Mouse (Mus musculus): ENCODE results near the gene Cfd. TPM values are rescaled to one million over a fixed set of nuclear protein-coding genes. Genes with fewer than 3 reads are reported as not detected.

Gene Cfd
- 0.37 TPM in 1 of 2 replicates, not detected in the other for polyA plus RNA-seq (2015; fragmentation: Nextera tagmentation; extraction: Ambion mirVana)

DNA sequence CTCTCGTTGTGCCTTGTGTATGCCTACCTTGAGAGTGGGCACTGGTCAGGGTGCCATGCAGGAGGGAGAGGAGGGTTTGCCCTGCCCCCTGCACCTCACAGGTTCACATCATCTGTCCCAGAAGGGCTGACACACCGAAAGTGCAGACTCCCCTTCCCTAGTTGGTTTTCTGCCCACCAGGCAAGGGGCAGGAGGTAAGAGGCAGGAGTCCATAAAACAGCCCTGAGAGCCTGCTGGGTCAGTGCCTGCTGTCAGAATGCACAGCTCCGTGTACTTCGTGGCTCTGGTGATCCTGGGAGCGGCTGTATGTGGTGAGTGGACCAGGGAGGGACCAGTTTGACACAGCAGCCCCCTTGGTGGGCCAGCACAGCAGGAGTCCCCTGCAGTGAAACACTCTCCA, at the start of gene Cfd:
Cfd (plus strand) TSS at position 184 of the 400 bp plus-strand sequence.

DNA sequence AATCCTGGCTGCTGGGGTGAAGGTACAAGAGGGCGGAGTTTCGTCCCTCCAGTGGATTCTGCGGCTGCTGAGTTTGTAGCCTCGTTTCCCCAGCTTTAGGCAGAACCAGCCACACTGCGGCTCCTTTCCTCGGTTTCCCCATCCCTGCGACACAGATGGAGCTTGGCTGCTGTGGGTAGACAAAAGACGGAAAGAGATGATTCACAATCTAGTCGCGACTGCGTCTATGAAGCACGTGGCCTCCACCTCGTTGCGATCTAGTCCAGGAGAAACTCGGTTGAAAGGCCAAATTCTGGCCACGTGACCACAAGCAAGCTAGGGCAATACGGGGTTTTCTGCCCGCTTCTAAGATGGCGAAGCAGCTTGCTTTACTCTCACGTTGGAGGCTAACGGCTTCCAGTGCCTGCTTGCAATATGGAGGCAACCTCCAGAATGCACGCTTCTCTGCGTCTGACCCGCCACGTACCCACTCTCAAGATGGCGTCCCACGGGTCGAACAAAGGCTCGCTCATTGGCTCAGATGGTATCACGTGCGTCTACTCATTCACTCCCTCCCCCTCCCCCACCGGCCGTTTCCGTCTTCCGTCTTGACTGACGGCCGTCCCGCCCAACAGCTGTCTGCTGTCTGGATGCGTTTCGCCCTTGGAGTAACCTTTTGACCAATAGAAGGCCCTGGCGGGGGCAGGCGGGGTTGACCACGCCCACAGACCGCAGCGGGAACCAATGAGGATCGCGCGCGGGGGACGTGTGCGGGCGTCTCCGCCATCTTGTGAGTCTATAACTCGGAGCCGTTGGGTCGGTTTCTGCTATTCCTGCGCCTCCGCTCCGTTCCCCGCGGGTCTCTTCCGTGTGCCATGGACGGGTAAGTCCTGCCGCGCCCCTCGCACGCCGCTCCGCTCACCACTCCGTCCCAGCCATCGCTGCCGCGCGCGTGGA, 36.5 kb upstream of the Cfd start, which contains the start of gene Ptbp1:
Ptbp1 (plus strand) TSS at position 568 of the 936 bp plus-strand sequence.

GRCm38 (mm10) chr10:79874290-79874862, 16.3 kb upstream of the Cfd start, which contains the start of the genes Prtn3 and Plppr3:
TSS of gene Prtn3 (plus strand) at chr10:79874476.
TSS of gene Plppr3 (minus strand) at chr10:79874634.

GRCm38 (mm10) chr10:79886054-79886453, 4.6 kb upstream of the Cfd start, which contains the start of gene Elane:
TSS of gene Elane (plus strand) at chr10:79886247.

DNA sequence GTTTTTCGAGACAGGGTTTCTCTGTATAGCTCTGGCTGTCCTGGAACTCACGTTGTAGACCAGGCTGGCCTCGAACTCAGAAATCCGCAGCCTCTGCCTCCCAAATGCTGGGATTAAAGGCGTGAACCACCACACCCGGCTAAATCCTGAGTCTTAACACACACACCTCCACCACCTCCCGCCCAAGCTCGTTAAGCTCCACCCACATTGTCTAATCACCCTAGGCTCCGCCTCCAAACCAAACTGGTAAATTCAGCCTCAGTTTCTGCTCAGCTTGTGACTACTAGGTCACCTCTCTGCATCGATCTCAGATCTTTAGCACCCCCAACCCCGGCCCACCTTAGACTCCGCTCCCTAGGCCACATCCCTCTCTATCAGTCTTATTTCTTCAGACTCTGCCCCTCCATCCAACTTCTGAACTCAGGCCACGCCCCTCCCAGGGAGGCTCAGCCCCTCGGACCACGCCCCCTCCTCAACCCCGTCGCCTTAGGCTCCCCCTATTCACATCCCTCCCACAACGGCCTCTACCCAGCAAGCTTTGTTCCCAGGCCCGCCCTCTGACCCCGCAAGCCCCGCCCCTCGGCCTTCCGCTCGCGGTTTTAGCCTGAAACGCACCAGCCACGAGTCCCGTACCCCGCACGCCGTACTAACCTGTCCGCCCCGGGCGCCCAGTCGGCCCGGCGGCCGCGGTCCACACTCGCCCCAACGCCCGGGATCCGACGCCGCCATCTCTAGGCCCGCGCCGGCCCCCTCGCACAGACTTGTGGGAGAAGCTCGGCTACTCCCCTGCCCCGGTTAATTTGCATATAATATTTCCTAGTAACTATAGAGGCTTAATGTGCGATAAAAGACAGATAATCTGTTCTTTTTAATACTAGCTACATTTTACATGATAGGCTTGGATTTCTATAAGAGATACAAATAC, 17.8 kb downstream of the Cfd start, which contains the start of gene Med16:
Med16 (minus strand) TSS at position 757 of the 925 bp plus-strand sequence.

DNA sequence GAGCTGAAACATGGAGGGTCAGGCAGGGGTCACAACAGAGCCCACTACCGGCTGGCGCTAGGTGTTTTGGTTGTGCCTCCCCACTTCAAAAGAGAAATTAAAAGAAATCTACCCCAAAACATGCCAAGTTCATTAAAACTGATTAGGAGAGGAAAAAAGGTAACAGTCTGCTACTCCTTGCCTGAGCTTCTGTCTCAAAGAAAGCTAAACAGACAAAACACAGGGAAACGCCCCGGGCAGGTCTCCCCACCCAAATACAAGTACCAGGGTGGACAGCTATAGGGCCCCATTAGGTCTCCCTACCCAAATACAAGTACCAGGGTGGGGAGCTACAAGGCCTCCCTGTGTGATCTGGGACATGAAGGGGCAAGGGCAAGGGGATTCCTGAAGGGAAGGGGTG, 19.9 kb downstream of the Cfd start, which contains the start of gene Gm26602:
Gm26602 (plus strand) TSS at position 301 of the 400 bp plus-strand sequence.

DNA sequence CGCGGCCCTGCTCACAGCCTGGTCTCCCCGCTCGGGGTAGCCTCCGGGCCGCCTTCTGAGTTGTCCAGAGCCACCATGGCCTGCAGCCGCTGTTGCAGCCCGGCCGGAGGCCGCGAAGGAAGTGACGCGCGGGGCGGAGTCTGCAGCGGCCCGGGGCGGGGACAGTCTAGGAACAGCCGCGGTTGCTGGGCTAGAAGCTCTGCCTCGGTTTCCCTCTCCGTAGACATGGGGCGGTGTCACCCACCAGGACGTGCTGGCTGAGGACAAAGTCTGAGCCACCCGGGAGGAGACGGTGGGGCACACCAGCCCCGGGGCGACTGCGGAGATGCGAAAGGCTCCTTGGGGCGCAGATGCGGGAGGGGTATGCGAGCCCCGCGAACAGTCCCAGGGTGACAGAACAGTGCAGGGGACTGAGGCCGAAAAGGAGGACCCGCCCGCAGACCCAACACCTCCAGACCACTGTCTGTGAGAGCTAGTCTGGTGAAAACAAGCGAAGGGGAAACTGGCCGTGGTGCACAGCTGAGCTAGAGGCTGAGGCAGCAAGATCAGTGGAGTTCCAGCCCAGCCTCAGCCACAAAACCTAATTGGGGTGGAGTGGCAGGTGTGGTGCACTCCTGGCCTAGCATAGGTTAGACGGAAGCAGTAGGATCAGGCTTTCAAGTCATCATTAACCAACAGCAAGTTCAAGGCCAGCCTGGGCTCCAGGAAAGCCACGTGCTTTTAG, 26.3 kb downstream of the Cfd start, which contains the start of gene Kiss1r:
Kiss1r (plus strand) TSS at position 164 of the 724 bp plus-strand sequence.

GRCm38 (mm10) chr10:79920958-79921535, 30.4 kb downstream of the Cfd start, which contains the start of gene R3hdm4:
TSS of gene R3hdm4 (minus strand) at chr10:79921208.

DNA sequence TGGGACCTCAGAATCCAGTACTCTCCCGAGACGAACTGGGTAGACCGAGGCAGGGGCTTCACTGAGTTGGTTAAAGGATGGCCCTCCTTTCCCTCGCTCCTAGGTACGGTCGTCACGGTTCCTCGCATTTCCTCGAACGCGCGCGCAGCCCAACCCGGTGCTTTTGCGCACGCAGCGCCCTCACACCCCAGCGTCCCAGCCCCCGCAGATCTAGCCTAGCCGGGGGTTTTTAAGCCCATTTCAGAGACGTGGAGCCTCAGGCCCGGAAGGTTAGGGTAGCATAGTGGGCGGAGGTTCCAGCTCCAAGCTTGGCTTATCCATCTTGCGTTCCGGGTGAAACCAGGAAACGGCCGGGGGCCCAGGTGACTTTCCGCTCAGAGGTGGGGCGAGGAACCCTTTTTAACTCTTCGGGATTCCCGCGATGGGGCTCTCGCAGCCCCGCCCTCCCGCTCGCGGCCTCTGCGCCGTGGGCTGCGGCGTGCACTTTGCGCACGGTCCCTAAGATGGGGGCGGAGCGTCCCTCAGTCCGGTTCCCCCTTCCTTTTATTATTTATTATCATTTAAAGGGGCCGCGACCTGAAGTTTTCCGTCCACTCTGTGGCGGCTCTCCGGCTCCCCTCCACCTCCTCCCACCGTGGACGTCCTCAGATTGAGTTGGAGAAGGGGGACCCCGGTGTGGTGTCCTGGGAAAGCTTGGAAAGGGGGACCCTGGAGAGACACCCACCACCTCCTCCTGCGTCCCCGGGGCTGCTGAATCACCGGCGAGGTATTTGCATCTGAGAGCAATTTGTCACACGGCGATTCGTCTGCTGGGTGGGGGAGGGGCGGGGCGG, 36.1 kb downstream of the Cfd start, which contains the start of gene Arid3a:
Arid3a (plus strand) TSS at position 553 of the 833 bp plus-strand sequence.

Small RNA genes within 50 kb of the gene (microRNA-seq; reads per million reads assigned to microRNA genes)
- not detected for gene Mir6910

Other genes with a start within 250 kb of the Cfd start
- 0.24 and 0.61 TPM in 2 replicates for gene Odf3l2, start 245.1 kb upstream of the Cfd start, polyA plus RNA-seq (2015; fragmentation: Nextera tagmentation; extraction: Ambion mirVana)
- 0.57 and 0.93 TPM in 2 replicates for gene Madcam1, start 226.3 kb upstream of the Cfd start, polyA plus RNA-seq (2015; fragmentation: Nextera tagmentation; extraction: Ambion mirVana)
- 142 and 148 TPM in 2 replicates for gene Tpgs1, start 221.5 kb upstream of the Cfd start, polyA plus RNA-seq (2015; fragmentation: Nextera tagmentation; extraction: Ambion mirVana)
- 68.6 and 75.3 TPM in 2 replicates for gene Cdc34, start 208.7 kb upstream of the Cfd start, polyA plus RNA-seq (2015; fragmentation: Nextera tagmentation; extraction: Ambion mirVana)
- 0.83 and 1.1 TPM in 2 replicates for gene Gzmm, start 201.8 kb upstream of the Cfd start, polyA plus RNA-seq (2015; fragmentation: Nextera tagmentation; extraction: Ambion mirVana)
- gene Bsg, start 186.4 kb upstream of the Cfd start, polyA plus RNA-seq (2015; fragmentation: Nextera tagmentation; extraction: Ambion mirVana): 1,217 and 1,238 TPM in 2 replicates
- 10.7 and 16.5 TPM in 2 replicates for gene Hcn2, start 174.2 kb upstream of the Cfd start, polyA plus RNA-seq (2015; fragmentation: Nextera tagmentation; extraction: Ambion mirVana)
- 33.3 and 33.7 TPM in 2 replicates for gene Polrmt, start 144.3 kb upstream of the Cfd start, polyA plus RNA-seq (2015; fragmentation: Nextera tagmentation; extraction: Ambion mirVana)
- gene Fgf22, start 135.8 kb upstream of the Cfd start, polyA plus RNA-seq (2015; fragmentation: Nextera tagmentation; extraction: Ambion mirVana): 4.8 and 5.8 TPM in 2 replicates
- 115 and 119 TPM in 2 replicates for gene Rnf126, start 123.9 kb upstream of the Cfd start, polyA plus RNA-seq (2015; fragmentation: Nextera tagmentation; extraction: Ambion mirVana)
- 3.2 and 4.4 TPM in 2 replicates for gene Fstl3, start 113.6 kb upstream of the Cfd start, polyA plus RNA-seq (2015; fragmentation: Nextera tagmentation; extraction: Ambion mirVana)
- gene Prss57, start 99.9 kb upstream of the Cfd start, polyA plus RNA-seq (2015; fragmentation: Nextera tagmentation; extraction: Ambion mirVana): 0.12 TPM in 1 of 2 replicates, not detected in the other
- 202 and 243 TPM in 2 replicates for gene Palm, start 97.3 kb upstream of the Cfd start, polyA plus RNA-seq (2015; fragmentation: Nextera tagmentation; extraction: Ambion mirVana)
- gene Misp, start 69.9 kb upstream of the Cfd start, polyA plus RNA-seq (2015; fragmentation: Nextera tagmentation; extraction: Ambion mirVana): 0.36 and 0.45 TPM in 2 replicates
- gene Ptbp1, start 36.4 kb upstream of the Cfd start, polyA plus RNA-seq (2015; fragmentation: Nextera tagmentation; extraction: Ambion mirVana): 41.0 and 46.2 TPM in 2 replicates
- gene Prtn3, start 16.4 kb upstream of the Cfd start, polyA plus RNA-seq (2015; fragmentation: Nextera tagmentation; extraction: Ambion mirVana): 10.9 and 11.4 TPM in 2 replicates
- 253 and 298 TPM in 2 replicates for gene Plppr3, start 16.2 kb upstream of the Cfd start, polyA plus RNA-seq (2015; fragmentation: Nextera tagmentation; extraction: Ambion mirVana)
- not detected in 2 replicates for gene Elane, start 4.6 kb upstream of the Cfd start, polyA plus RNA-seq (2015; fragmentation: Nextera tagmentation; extraction: Ambion mirVana)
- 38.0 and 41.7 TPM in 2 replicates for gene Med16, start 18.1 kb downstream of the Cfd start, polyA plus RNA-seq (2015; fragmentation: Nextera tagmentation; extraction: Ambion mirVana)
- 32.0 TPM in 1 of 2 replicates, not detected in the other for gene Gm26602, start 20.0 kb downstream of the Cfd start, polyA plus RNA-seq (2015; fragmentation: Nextera tagmentation; extraction: Ambion mirVana)
- 3.6 and 3.7 TPM in 2 replicates for gene Kiss1r, start 26.1 kb downstream of the Cfd start, polyA plus RNA-seq (2015; fragmentation: Nextera tagmentation; extraction: Ambion mirVana)
- gene R3hdm4, start 30.4 kb downstream of the Cfd start, polyA plus RNA-seq (2015; fragmentation: Nextera tagmentation; extraction: Ambion mirVana): 268 and 306 TPM in 2 replicates
- gene Arid3a, start 36.2 kb downstream of the Cfd start, polyA plus RNA-seq (2015; fragmentation: Nextera tagmentation; extraction: Ambion mirVana): 1.7 and 3.0 TPM in 2 replicates
- gene Wdr18, start 69.3 kb downstream of the Cfd start, polyA plus RNA-seq (2015; fragmentation: Nextera tagmentation; extraction: Ambion mirVana): 108 and 110 TPM in 2 replicates
- gene Grin3b, start 79.9 kb downstream of the Cfd start, polyA plus RNA-seq (2015; fragmentation: Nextera tagmentation; extraction: Ambion mirVana): 0.24 and 0.35 TPM in 2 replicates
- 33.5 and 35.6 TPM in 2 replicates for gene Tmem259, start 93.5 kb downstream of the Cfd start, polyA plus RNA-seq (2015; fragmentation: Nextera tagmentation; extraction: Ambion mirVana)
- gene Cnn2, start 97.7 kb downstream of the Cfd start, polyA plus RNA-seq (2015; fragmentation: Nextera tagmentation; extraction: Ambion mirVana): 19.9 and 20.5 TPM in 2 replicates
- gene Abca7, start 105.6 kb downstream of the Cfd start, polyA plus RNA-seq (2015; fragmentation: Nextera tagmentation; extraction: Ambion mirVana): 2.6 TPM in 2 replicates
- 1.9 TPM in 2 replicates for gene Arhgap45, start 125.8 kb downstream of the Cfd start, polyA plus RNA-seq (2015; fragmentation: Nextera tagmentation; extraction: Ambion mirVana)
- 138 and 143 TPM in 2 replicates for gene Polr2e, start 148.9 kb downstream of the Cfd start, polyA plus RNA-seq (2015; fragmentation: Nextera tagmentation; extraction: Ambion mirVana)
- 738 and 765 TPM in 2 replicates for gene Gpx4, start 156.3 kb downstream of the Cfd start, polyA plus RNA-seq (2015; fragmentation: Nextera tagmentation; extraction: Ambion mirVana)
- gene Sbno2, start 214.7 kb downstream of the Cfd start, polyA plus RNA-seq (2015; fragmentation: Nextera tagmentation; extraction: Ambion mirVana): 8.5 and 9.0 TPM in 2 replicates
- gene Stk11, start 224.9 kb downstream of the Cfd start, polyA plus RNA-seq (2015; fragmentation: Nextera tagmentation; extraction: Ambion mirVana): 14.6 and 18.3 TPM in 2 replicates
- 803 and 819 TPM in 2 replicates for gene Atp5d, start 247.8 kb downstream of the Cfd start, polyA plus RNA-seq (2015; fragmentation: Nextera tagmentation; extraction: Ambion mirVana)
- gene Cbarp, start 250.0 kb downstream of the Cfd start, polyA plus RNA-seq (2015; fragmentation: Nextera tagmentation; extraction: Ambion mirVana): 110 and 138 TPM in 2 replicates

Data from neural tube, postnatal 0 days (tissue).